Comparison of ENCODE assay signal across 14 mouse cellular contexts in the genomic region with DNA sequence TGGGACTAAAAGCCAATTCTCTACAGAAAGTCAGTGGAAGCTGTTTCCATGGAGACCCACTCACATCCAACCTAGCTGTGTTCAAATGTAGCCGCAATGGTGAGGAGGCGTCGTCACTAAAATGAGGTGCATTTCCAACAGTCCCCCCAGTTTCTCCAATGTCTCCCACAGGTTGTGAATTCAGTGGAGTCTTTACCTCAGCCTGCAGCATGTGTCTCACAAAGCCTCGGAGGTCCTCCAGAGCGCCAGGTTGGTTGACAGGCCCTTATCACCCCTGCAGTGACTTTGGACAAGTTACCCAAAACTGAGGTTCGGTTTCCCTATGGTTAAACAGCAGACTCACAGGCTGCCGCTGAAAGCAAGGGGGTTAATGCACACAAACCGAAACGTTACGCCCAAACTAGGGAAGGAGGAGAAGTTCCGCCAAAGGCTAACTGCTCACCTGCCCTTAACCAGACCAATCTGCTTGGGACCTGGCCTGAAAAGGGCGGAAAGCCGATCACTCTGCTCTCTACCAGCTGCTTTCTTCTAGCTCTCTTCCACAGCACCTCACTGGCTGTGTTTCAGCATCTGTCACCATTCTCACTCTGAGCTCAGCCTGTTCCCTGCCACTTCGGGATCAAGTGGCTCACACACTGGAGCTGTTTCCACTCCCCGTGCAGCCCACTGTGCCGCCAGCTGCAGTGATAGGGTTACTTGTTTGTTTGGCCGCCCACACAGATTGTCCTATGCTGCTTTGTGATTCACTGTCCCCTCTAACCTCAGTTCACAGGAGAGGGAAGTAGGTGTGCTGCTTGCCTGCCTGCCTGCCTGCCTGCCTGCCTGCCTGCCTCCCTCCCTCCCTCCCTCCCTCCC. TPM values are rescaled to one million over a fixed set of nuclear protein-coding genes. Genes with fewer than 3 reads are reported as not detected.
A peak's percentile ranks its signal among the peaks of the same experiment; 100 is the strongest.
DNase-seq lines count a peak whose midpoint lies in the region; ATAC-seq and TF ChIP-seq lines count a peak whose summit lies in the region.
"Had no signal": no experiment of that assay in that cellular context is flagged by ENCODE, and none has a peak within 500 bp of the region (broad histone marks: within the 10 kb centered on the region; RNA-seq: fewer than 3 reads in every experiment).

No protein-coding gene starts in this region.

- no peak for TF ChIP-seq CTCF in gastrocnemius, adult 2 months (IDR thresholded peaks at IDR 0.05)
- TF ChIP-seq CTCF in stomach, postnatal 0 days (IDR thresholded peaks at IDR 0.05; ENCODE audit: low read depth), result no peak
- no peak for TF ChIP-seq CTCF in intestine, postnatal 0 days (IDR thresholded peaks at IDR 0.05; ENCODE audit: low read depth)

- H3K4me1 ChIP-seq in megakaryocyte, embryonic 14.5 days, result peaks cover 47% of the 10 kb centered on the region
- H3K4me1 ChIP-seq in stomach, postnatal 0 days (replicated peaks; ENCODE audit: control insufficient read depth, insufficient read depth), result no peaks in the 10 kb centered on the region
- peaks cover 3% of the 10 kb centered on the region; the same call in 1 of the 2 replicates for H3K4me1 ChIP-seq in intestine, postnatal 0 days (replicated peaks; ENCODE audit: control insufficient read depth, insufficient read depth, low read length)
- H3K4me1 ChIP-seq in intestine, embryonic 16.5 days (ENCODE audit: control insufficient read depth, insufficient read depth, low read length), result peaks cover 8% of the 10 kb centered on the region

- intact Hi-C loops in gastrocnemius, adult 2 months (cut with DNase I), result no loop called here

- H3K9me3 ChIP-seq in megakaryocyte, embryonic 14.5 days, result no peaks in the 10 kb centered on the region
- no peaks in the 10 kb centered on the region for H3K9me3 ChIP-seq in stomach, postnatal 0 days (ENCODE audit: control insufficient read depth, low read length)
- H3K9me3 ChIP-seq in intestine, postnatal 0 days (ENCODE audit: control insufficient read depth), result no peaks in the 10 kb centered on the region
- no peaks in the 10 kb centered on the region for H3K9me3 ChIP-seq in intestine, embryonic 16.5 days (ENCODE audit: control insufficient read depth, low read length)
- H3K9me3 ChIP-seq: embryonic facial prominence, embryonic 12.5 days had no signal

- 35% methylated on average over 17 of the region's 17 CpGs for whole genome bisulfite sequencing in stomach, postnatal 0 days
- WGBS in intestine, postnatal 0 days, result 39% methylated on average over 17 of the region's 17 CpGs
- WGBS in intestine, embryonic 16.5 days, result 29% methylated on average over 17 of the region's 17 CpGs

- H3K27ac ChIP-seq in gastrocnemius, adult 2 months, result no peak overlapping the region
- no peak overlapping the region for H3K27ac ChIP-seq in stomach, postnatal 0 days (replicated peaks)
- H3K27ac ChIP-seq in intestine, postnatal 0 days (ENCODE audit: low read depth, low read length), result no peak overlapping the region
- no peak overlapping the region for H3K27ac ChIP-seq in intestine, embryonic 16.5 days (ENCODE audit: low read length)
- H3K27ac ChIP-seq: embryonic facial prominence, embryonic 12.5 days; hindbrain, embryonic 14.5 days; liver, embryonic 14.5 days had no signal

- peak; percentile 20 for DNase-seq in gastrocnemius, adult 2 months
- DNase-seq in gastrocnemius, adult 18-20 months (ENCODE audit: low spot score), result no peak
- DNase-seq in layer of hippocampus, adult 9-11 months, result peak; percentile 55
- peak; percentile 23 for DNase-seq in stomach, postnatal 0 days (ENCODE audit: low spot score)

- H3K4me2 ChIP-seq in stomach, postnatal 0 days (replicated peaks; ENCODE audit: low read depth), result no peak overlapping the region
- no peak overlapping the region for H3K4me2 ChIP-seq in intestine, postnatal 0 days (replicated peaks; ENCODE audit: low read depth)
- no peak overlapping the region for H3K4me2 ChIP-seq in intestine, embryonic 16.5 days (ENCODE audit: low read depth, low read length)
- H3K4me2 ChIP-seq: embryonic facial prominence, embryonic 12.5 days; hindbrain, embryonic 14.5 days had no signal

- H3K36me3 ChIP-seq in megakaryocyte, embryonic 14.5 days (replicated peaks; ENCODE audit: low read length), result no peaks in the 10 kb centered on the region
- no peaks in the 10 kb centered on the region for H3K36me3 ChIP-seq in stomach, postnatal 0 days (ENCODE audit: control insufficient read depth, insufficient read depth, low read length)
- no peaks in the 10 kb centered on the region for H3K36me3 ChIP-seq in intestine, postnatal 0 days (ENCODE audit: control insufficient read depth, insufficient read depth)
- no peaks in the 10 kb centered on the region for H3K36me3 ChIP-seq in intestine, embryonic 16.5 days (ENCODE audit: control insufficient read depth, insufficient read depth, low read length)
- H3K36me3 ChIP-seq: embryonic facial prominence, embryonic 12.5 days had no signal

- no peak overlapping the region for H3K9ac ChIP-seq in stomach, postnatal 0 days (ENCODE audit: low read length)
- H3K9ac ChIP-seq in intestine, postnatal 0 days (ENCODE audit: low read depth, low read length), result no peak overlapping the region
- H3K9ac ChIP-seq in intestine, embryonic 16.5 days (ENCODE audit: low read depth, low read length), result no peak overlapping the region
- H3K9ac ChIP-seq: embryonic facial prominence, embryonic 12.5 days; hindbrain, embryonic 14.5 days; liver, embryonic 14.5 days had no signal

- no peak for TF ChIP-seq EP300 in stomach, postnatal 0 days (optimal IDR thresholded peaks at IDR 0.05)

- no peak overlapping the region for H3K4me3 ChIP-seq in gastrocnemius, adult 2 months
- peak overlapping the region; percentile 67 for H3K4me3 ChIP-seq in megakaryocyte, embryonic 14.5 days (replicated peaks)
- H3K4me3 ChIP-seq in stomach, postnatal 0 days (ENCODE audit: low read depth, low read length), result no peak overlapping the region
- H3K4me3 ChIP-seq in intestine, postnatal 0 days (ENCODE audit: low read depth, low read length), result no peak overlapping the region
- H3K4me3 ChIP-seq in intestine, embryonic 16.5 days (ENCODE audit: low read length), result no peak overlapping the region
- H3K4me3 ChIP-seq: embryonic facial prominence, embryonic 12.5 days had no signal

- peaks cover 56% of the 10 kb centered on the region for H3K27me3 ChIP-seq in megakaryocyte, embryonic 14.5 days (replicated peaks)
- no peaks in the 10 kb centered on the region for H3K27me3 ChIP-seq in stomach, postnatal 0 days (ENCODE audit: control insufficient read depth, insufficient read depth, low read length)
- H3K27me3 ChIP-seq in intestine, postnatal 0 days (replicated peaks; ENCODE audit: control insufficient read depth, insufficient read depth, low read length), result peaks cover 10% of the 10 kb centered on the region; the same call in 1 of the 2 replicates
- H3K27me3 ChIP-seq in intestine, embryonic 16.5 days (replicated peaks; ENCODE audit: control insufficient read depth, insufficient read depth, low read length), result peaks cover 12% of the 10 kb centered on the region; the same call in 1 of the 2 replicates

- no peak for ATAC-seq in megakaryocyte, adult 5-6 weeks (ENCODE audit: poor library complexity, severe bottlenecking)
- 0 out of 2 replicates have a peak, but pooled peaks have one; percentile 12 for ATAC-seq in stomach, postnatal 0 days (ENCODE audit: low FRiP score, low TSS enrichment)
- no peak for ATAC-seq in intestine, postnatal 0 days
- no peak for ATAC-seq in intestine, embryonic 16.5 days
- ATAC-seq: midbrain, embryonic 16.5 days had no signal

RNA-seq across cellular contexts. Expression of a gene that starts 1.6 kb away (rescaled TPM):
- total RNA-seq in gastrocnemius, adult 2 months (2021), result 1 to 10 TPM; 4.8 to 7.3 TPM
- 1 to 10 TPM; 7.6 to 8.6 TPM for total RNA-seq in gastrocnemius, adult 18-20 months (2021)
- not detected in 2 replicates for polyA plus RNA-seq in megakaryocyte, embryonic 14.5 days (2012; ENCODE audit: insufficient read depth, low replicate concordance)
- total RNA-seq in megakaryocyte, adult 5-6 weeks (2015), result 0.80 and 1.5 TPM in 2 replicates
- total RNA-seq in megakaryocyte, adult 5-6 weeks (2017), result 0.66 TPM in 1 of 2 replicates, not detected in the other
- 90.2 and 91.7 TPM in 2 replicates for polyA plus RNA-seq in stomach, postnatal 0 days (2015; fragmentation: Nextera tagmentation; extraction: Ambion mirVana)
- polyA plus RNA-seq in intestine, postnatal 0 days (2015; fragmentation: Nextera tagmentation; extraction: Ambion mirVana), result 11.3 and 11.8 TPM in 2 replicates
- polyA plus RNA-seq in intestine, embryonic 16.5 days (2015; fragmentation: Nextera tagmentation; extraction: Ambion mirVana), result 12.5 and 14.1 TPM in 2 replicates

RNA-seq across cellular contexts. Expression of a gene that starts 6.7 kb away (rescaled TPM):
- total RNA-seq in gastrocnemius, adult 2 months (2021), result not detected
- not detected for total RNA-seq in gastrocnemius, adult 18-20 months (2021)
- not detected in 2 replicates for polyA plus RNA-seq in megakaryocyte, embryonic 14.5 days (2012; ENCODE audit: insufficient read depth, low replicate concordance)
- 0.02 and 0.07 TPM in 2 replicates for total RNA-seq in megakaryocyte, adult 5-6 weeks (2015)
- not detected in 2 replicates for total RNA-seq in megakaryocyte, adult 5-6 weeks (2017)
- 3.7 and 3.8 TPM in 2 replicates for polyA plus RNA-seq in stomach, postnatal 0 days (2015; fragmentation: Nextera tagmentation; extraction: Ambion mirVana)
- polyA plus RNA-seq in intestine, postnatal 0 days (2015; fragmentation: Nextera tagmentation; extraction: Ambion mirVana), result 2.5 and 3.0 TPM in 2 replicates
- polyA plus RNA-seq in intestine, embryonic 16.5 days (2015; fragmentation: Nextera tagmentation; extraction: Ambion mirVana), result 1.7 and 1.9 TPM in 2 replicates

RNA-seq across cellular contexts. Expression of a gene that starts 44.0 kb away (rescaled TPM):
- not detected for total RNA-seq in gastrocnemius, adult 2 months (2021)
- not detected for total RNA-seq in gastrocnemius, adult 18-20 months (2021)
- polyA plus RNA-seq in megakaryocyte, embryonic 14.5 days (2012; ENCODE audit: insufficient read depth, low replicate concordance), result not detected in 2 replicates
- not detected in 2 replicates for total RNA-seq in megakaryocyte, adult 5-6 weeks (2015)
- not detected in 2 replicates for total RNA-seq in megakaryocyte, adult 5-6 weeks (2017)
- not detected in 2 replicates for polyA plus RNA-seq in stomach, postnatal 0 days (2015; fragmentation: Nextera tagmentation; extraction: Ambion mirVana)
- polyA plus RNA-seq in intestine, postnatal 0 days (2015; fragmentation: Nextera tagmentation; extraction: Ambion mirVana), result not detected in 2 replicates
- polyA plus RNA-seq in intestine, embryonic 16.5 days (2015; fragmentation: Nextera tagmentation; extraction: Ambion mirVana), result not detected in 2 replicates
- total RNA-seq: adrenal gland, postnatal 4 days; CH12.LX had no signal
- polyA plus RNA-seq: embryonic facial prominence, embryonic 12.5 days; liver, embryonic 14.5 days had no signal

Comparison
In these comparisons a context has a peak if more than half of its experiments do, and no peak if none do; other contexts are left out.
1. RNA of a gene that starts 1.6 kb away (polyA plus RNA-seq): 90.2 to 91.7 TPM in stomach, postnatal 0 days, 12.5 to 14.1 TPM in intestine, embryonic 16.5 days and 11.3 to 11.8 TPM in intestine, postnatal 0 days; not detected in megakaryocyte, embryonic 14.5 days; every median in the first group is over 10 times any median in the second.